Mouse (Mus musculus) C2C12 (cell line): ENCODE results near the gene Flad1. TPM values are rescaled to one million over a fixed set of nuclear protein-coding genes. Genes with fewer than 3 reads are reported as not detected.

Experiments
- H3K27me3 ChIP-seq: one replicate; pipeline ENCODE4 v1.6.1; 2011; ENCODE audit not compliant: control insufficient read depth, insufficient read depth, insufficient read length
- H3K36me3 ChIP-seq: one replicate; pipeline ENCODE4 v1.6.1; 2011; ENCODE audit not compliant: control insufficient read depth, insufficient read depth
- H3K4me3 ChIP-seq: one replicate; pipeline ENCODE4 v1.5.1; 2011; ENCODE audit warnings: mild to moderate bottlenecking, control low read depth; ENCODE audit not compliant: poor library complexity, insufficient read depth, severe bottlenecking
- H3K79me2 ChIP-seq: one replicate; pipeline ENCODE4 v1.6.1; 2011; ENCODE audit not compliant: control insufficient read depth, insufficient read depth
- H3K79me3 ChIP-seq: one replicate; pipeline ENCODE4 v1.6.1; 2011; ENCODE audit warnings: low read depth, control low read depth
- H3ac ChIP-seq: one replicate; pipeline ENCODE3; 2011; ENCODE audit warnings: low read depth; ENCODE audit not compliant: control insufficient read depth, insufficient read length
- CEBPB ChIP-seq: IDR thresholded peaks from one replicate; pipeline ENCODE4 v1.6.1; 2011; ENCODE audit warnings: low read depth, mild to moderate bottlenecking, control low read depth, moderate library complexity
- CTCF ChIP-seq: IDR thresholded peaks from one replicate; pipeline ENCODE4 v1.5.1; 2011; ENCODE audit not compliant: control insufficient read depth, insufficient read depth, insufficient read length
- FOSL1 ChIP-seq: IDR thresholded peaks from one replicate; pipeline ENCODE4 v1.8.0; 2011; ENCODE audit warnings: mild to moderate bottlenecking, low read length; ENCODE audit not compliant: poor library complexity, insufficient read depth, severe bottlenecking
- MAX ChIP-seq: IDR thresholded peaks from one replicate; pipeline ENCODE4 v1.6.1; 2011; ENCODE audit warnings: mild to moderate bottlenecking, control low read depth
- MYOD1 ChIP-seq: IDR thresholded peaks from one replicate; pipeline ENCODE4 v1.6.1; 2011; ENCODE audit warnings: low read depth; ENCODE audit not compliant: control insufficient read depth, insufficient read length
- MYOG ChIP-seq: IDR thresholded peaks from one replicate; pipeline ENCODE4 v1.6.1; 2011; ENCODE audit not compliant: control insufficient read depth, insufficient read length; ENCODE audit errors: extremely low read depth
- polyA plus RNA-seq: library from polyadenylated mRNA; unstranded; fragments of >200 nt; fragmentation: generic; extraction: Trizol; gene quantifications from one replicate; pipeline ENCODE4 v1.2.1, GENCODE M21; 2012; ENCODE audit warnings: missing spikeins

The Flad1 gene
- polyA plus RNA-seq, 1 experiment, result 11.0 TPM

DNA sequence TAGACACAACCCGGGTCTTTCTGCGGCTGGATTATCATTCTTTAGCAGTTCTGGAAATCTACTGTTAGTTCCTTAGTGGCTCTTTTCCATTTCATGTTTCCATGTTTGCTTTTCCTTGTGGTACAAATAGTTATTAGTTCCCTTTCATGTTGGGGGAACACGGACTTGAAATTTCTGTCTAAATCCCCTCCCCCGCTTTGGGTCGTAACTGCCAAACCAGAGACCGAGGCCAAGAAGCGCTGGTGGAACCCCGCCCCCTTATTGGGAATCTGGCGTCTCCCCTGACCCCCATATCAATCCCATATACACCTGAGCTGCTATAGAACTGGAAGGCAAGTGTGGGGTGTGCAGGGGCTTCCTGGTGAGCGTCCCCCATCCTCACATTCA, 16.3 kb downstream of the Flad1 start:
- peaks cover 26% of the 10 kb centered on the region for H3K79me2 ChIP-seq
- H3K4me3 ChIP-seq, result peak overlapping the region; percentile 34
- H3K36me3 ChIP-seq, result no peaks in the 10 kb centered on the region
- no peaks in the 10 kb centered on the region for H3K27me3 ChIP-seq
- peak overlapping the region; percentile 56 for H3ac ChIP-seq
- no peaks in the 10 kb centered on the region for H3K79me3 ChIP-seq
- TF ChIP-seq MYOG (no peak), CEBPB (no peak), MYOD1 (no peak)

GRCm38 (mm10) chr3:89394894-89395256, 16.8 kb downstream of the Flad1 start:
- peak overlapping the region; percentile 34 for H3K4me3 ChIP-seq
- no peaks in the 10 kb centered on the region for H3K79me3 ChIP-seq
- H3K79me2 ChIP-seq, result peaks cover 31% of the 10 kb centered on the region
- H3K36me3 ChIP-seq, result no peaks in the 10 kb centered on the region
- no peaks in the 10 kb centered on the region for H3K27me3 ChIP-seq
- H3ac ChIP-seq, result peak overlapping the region; percentile 56
- TF ChIP-seq CEBPB (no peak), MAX (peak; percentile 40)

DNA sequence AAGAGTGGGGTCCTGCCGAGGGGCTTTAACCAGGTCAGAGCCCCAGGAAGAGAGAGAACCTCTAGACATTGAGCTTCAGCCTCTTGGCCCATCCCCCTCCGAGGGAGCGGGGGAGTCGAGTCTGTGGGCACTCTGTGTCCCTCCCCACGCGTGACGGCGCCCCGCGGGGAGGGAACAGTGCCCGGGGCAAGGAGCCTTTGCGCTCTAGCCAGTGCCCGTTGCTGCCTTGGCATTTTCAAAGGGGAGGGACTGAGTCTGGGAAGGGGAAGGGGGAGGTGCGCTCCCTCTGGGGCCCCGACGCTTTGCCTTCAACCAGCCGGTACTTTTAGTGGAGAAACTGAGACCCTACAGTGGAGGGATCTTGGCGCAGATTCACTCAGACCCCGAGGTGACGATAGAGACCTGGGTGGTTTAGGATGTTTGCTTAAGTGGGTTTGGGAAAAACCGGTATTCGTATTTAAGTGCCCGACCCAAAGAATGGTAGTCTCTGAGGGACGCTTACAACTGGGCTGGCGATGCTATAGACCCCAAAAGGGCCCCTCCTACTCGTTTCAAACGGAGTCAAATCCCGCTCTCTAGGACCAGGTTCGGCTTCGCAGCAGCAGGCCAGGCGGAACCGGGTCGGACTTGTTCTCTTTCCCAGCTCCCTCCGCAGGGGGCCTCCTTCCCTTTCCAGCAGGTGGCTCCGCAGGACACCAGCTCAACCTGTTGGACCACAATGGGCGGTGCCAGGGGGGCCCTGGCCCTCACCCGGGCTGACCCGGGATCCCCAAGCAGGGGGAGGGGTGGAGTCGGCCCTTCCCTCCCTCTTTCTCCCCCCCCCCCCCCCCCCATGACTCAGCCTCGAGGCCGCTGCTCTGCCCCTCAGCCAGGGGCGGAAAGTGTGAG, 17.4 kb downstream of the Flad1 start, which contains the start of gene Zbtb7b:
Gene Zbtb7b, minus strand, starts transcription at position 771 of the 888 bp plus-strand sequence.
- Histone ChIP-seq H3K79me2 (peaks cover 38% of the 10 kb centered on the region), H3K36me3 (no peaks in the 10 kb centered on the region), H3K79me3 (peaks cover 2% of the 10 kb centered on the region), H3K4me3 (peak within 1 kb of the TSS; percentile 34), H3ac (peak within 1 kb of the TSS; percentile 56), H3K27me3 (no peaks in the 10 kb centered on the region)
- TF ChIP-seq CTCF (no peak), MYOD1 (no peak), CEBPB (no peak), FOSL1 (no peak)

DNA sequence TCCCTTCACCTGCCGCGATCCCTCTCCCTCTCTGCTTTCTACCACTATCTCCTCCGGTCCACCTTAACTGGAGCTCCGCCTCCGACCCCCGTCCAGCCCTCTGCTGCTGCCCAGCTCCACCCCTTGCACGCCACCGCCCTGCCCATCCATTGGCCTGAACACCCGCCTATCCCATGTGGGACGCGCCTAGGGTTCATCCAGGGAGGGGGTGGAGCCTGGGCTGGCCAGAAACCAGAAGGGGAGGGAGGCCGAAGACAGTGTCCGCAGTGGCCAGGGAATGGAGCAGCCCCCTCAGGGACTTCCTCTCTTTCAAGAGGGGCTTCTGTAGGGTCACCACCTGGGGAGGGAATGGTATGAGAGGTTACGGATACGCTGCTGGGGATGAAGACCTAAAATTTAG, 18.1 kb downstream of the Flad1 start:
- Histone ChIP-seq H3ac (peak overlapping the region; percentile 45), H3K79me2 (peaks cover 44% of the 10 kb centered on the region), H3K27me3 (no peaks in the 10 kb centered on the region), H3K79me3 (peaks cover 2% of the 10 kb centered on the region), H3K36me3 (no peaks in the 10 kb centered on the region), H3K4me3 (peak overlapping the region; percentile 61)
- TF ChIP-seq FOSL1 (no peak), MYOD1 (no peak), MYOG (no peak), CTCF (no peak)

DNA sequence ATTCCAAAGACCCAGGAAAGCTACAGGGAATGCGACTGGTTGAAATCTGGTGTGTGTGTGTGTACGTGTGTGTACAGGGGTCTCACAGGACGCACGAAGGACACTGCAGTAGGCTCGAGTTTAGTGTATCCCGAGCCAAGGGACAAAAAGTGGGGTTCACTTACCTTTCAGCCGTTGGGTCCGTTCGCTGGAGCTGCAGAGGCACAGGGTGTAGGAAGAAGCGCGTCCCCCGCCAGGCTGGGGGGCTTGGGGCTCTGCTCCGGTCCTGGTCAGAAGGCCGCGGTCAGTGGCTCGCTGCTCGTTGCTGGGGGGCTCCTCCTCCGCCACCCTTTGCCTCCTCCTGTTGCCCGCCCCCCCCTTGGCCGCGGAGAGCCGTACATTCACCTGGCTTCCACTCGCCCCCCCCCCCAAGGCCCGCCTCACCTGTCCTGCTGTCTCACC, 18.8 kb downstream of the Flad1 start:
- Histone ChIP-seq H3ac (peak overlapping the region; percentile 69), H3K36me3 (no peaks in the 10 kb centered on the region), H3K4me3 (peak overlapping the region; percentile 61), H3K27me3 (no peaks in the 10 kb centered on the region), H3K79me2 (peaks cover 50% of the 10 kb centered on the region), H3K79me3 (peaks cover 2% of the 10 kb centered on the region)
- no peak for TF ChIP-seq CTCF
- no peak for TF ChIP-seq MAX
- TF ChIP-seq FOSL1, result no peak

GRCm38 (mm10) chr3:89391663-89392511, 19.8 kb downstream of the Flad1 start:
- TF ChIP-seq CEBPB, result no peak
- TF ChIP-seq MYOG, result no peak
- TF ChIP-seq MYOD1, result no peak
- TF ChIP-seq CTCF, result no peak
- TF ChIP-seq MAX, result peak; percentile 52
- Histone ChIP-seq H3K79me3 (peaks cover 2% of the 10 kb centered on the region), H3K27me3 (no peaks in the 10 kb centered on the region), H3K79me2 (peaks cover 60% of the 10 kb centered on the region), H3K36me3 (no peaks in the 10 kb centered on the region), H3ac (peak overlapping the region; percentile 63), H3K4me3 (peak overlapping the region; percentile 61)
